Mouse (Mus musculus): ENCODE results near the gene Arhgdib. TPM values are rescaled to one million over a fixed set of nuclear protein-coding genes. Genes with fewer than 3 reads are reported as not detected.

The Arhgdib gene
- polyA plus RNA-seq, 1 experiment from 2014 or later, result 1,090 TPM

DNA sequence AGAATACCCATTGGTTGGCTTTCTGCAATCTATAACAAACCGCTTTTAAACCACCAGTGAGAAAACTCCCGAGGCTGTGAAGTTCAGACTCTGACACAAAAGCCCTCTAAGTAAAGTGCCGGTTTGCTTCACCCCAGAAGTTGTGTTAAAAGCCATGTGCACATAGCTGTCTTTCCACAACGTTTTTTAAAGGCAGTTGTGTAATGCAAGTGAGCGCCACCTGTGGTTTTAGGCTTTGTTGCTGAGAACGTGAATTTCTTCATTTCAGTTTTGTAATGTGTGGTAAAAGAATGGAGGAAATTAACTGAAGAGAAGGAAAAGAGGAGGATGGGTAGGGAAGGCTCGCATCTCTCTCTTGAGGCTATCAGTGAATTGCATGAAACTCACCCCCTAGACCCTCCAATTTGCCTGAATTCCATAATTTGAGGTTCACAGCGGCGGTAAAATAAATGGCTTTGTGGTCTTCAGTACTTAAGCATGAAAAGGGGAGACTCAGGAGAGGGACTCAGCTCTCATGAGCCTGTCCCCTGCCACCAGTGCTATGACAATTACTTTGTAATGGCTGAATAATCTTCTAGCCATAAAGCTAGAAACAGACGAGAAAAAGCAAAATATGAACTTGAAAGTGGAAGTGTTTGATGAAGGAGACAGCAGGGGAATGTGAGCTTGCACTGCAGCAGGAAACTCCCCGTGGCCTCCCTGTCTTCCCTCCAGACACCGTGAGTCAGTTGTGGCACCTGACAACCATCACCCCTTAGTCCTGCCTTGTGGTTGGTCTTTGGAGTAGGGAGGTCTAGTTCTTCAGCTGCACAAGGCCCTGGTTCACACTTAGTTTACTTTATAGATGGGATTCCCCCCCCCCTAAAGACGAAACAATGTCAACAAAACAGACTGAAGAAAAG lies 23.2 kb upstream of the Arhgdib start:
- Histone ChIP-seq H3K27ac (peak overlapping the region; percentile 58), H3K4me3 (ENCODE audit: inconsistent target) (no peak overlapping the region), H3K79me2 (ENCODE audit: inconsistent target) (no peaks in the 10 kb centered on the region), H3K36me3 (ENCODE audit: inconsistent target) (no peaks in the 10 kb centered on the region)
- WGBS (ENCODE audit: missing documents), result 6% methylated on average over 13 of the region's 13 CpGs

GRCm38 (mm10) chr6:136962957-136963356 lies 21.3 kb upstream of the Arhgdib start:
- WGBS (ENCODE audit: missing documents), result 97% methylated on average over 11 of the region's 11 CpGs
- H3K4me3 ChIP-seq (ENCODE audit: inconsistent target), result no peak overlapping the region
- no peaks in the 10 kb centered on the region for H3K36me3 ChIP-seq (ENCODE audit: inconsistent target)
- H3K27ac ChIP-seq, result no peak overlapping the region
- no peaks in the 10 kb centered on the region for H3K79me2 ChIP-seq (ENCODE audit: inconsistent target)

- Histone ChIP-seq H3K79me2 (ENCODE audit: inconsistent target) (no peaks in the 10 kb centered on the region), H3K36me3 (ENCODE audit: inconsistent target) (no peaks in the 10 kb centered on the region), H3K4me3 (ENCODE audit: inconsistent target) (no peak overlapping the region), H3K27ac (no peak overlapping the region)
- WGBS (ENCODE audit: missing documents), result 64% methylated on average over 11 of the region's 11 CpGs
These were observed 17.4 kb upstream of the Arhgdib start for GRCm38 (mm10) chr6:136959131-136959530.

DNA sequence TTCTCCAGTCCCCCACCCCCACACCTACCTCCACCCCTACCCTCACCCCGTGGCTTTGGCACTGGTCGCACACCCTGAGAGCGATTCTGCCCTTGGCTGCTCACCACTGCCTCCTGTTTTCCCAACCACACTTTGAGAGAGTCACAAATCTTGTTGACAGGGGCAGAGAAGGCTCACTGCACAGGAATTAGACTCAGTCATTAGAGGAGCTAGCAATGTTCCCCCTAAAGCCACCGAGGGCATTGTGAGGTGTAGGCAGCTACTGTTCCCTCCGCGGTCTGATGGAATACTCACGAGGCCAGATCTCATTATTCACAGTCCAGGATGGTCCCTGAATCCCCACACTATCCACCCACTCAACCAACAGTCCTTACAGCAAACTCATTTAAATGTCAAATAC lies 15.4 kb upstream of the Arhgdib start:
- WGBS (ENCODE audit: missing documents), result 34% methylated on average over 5 of the region's 7 CpGs
- no peak overlapping the region for H3K4me3 ChIP-seq (ENCODE audit: inconsistent target)
- H3K27ac ChIP-seq, result no peak overlapping the region
- no peaks in the 10 kb centered on the region for H3K79me2 ChIP-seq (ENCODE audit: inconsistent target)
- no peaks in the 10 kb centered on the region for H3K36me3 ChIP-seq (ENCODE audit: inconsistent target)

DNA sequence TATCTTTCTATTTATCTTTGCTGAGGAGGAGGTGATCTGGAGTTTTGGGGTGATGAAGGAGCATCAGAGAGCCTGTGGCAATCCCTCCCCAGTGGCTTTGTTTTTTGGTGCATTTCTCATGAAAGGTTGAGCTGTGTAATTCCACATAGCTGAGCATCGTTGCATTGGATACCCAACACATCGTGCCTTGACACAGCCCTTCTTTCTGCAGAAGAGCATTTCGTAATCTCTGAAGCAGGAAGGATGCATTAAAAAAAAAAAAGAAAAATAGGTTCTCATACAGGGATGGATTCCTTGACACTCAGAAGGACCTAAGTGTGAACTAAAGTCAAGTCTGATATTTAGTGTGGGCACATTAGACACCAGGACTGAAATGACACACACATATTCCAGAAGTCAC lies 13.5 kb upstream of the Arhgdib start:
- no peak overlapping the region for H3K4me3 ChIP-seq (ENCODE audit: inconsistent target)
- H3K36me3 ChIP-seq (ENCODE audit: inconsistent target), result no peaks in the 10 kb centered on the region
- 34% methylated on average over 3 of the region's 3 CpGs for WGBS (ENCODE audit: missing documents)
- no peaks in the 10 kb centered on the region for H3K79me2 ChIP-seq (ENCODE audit: inconsistent target)
- H3K27ac ChIP-seq, result no peak overlapping the region

DNA sequence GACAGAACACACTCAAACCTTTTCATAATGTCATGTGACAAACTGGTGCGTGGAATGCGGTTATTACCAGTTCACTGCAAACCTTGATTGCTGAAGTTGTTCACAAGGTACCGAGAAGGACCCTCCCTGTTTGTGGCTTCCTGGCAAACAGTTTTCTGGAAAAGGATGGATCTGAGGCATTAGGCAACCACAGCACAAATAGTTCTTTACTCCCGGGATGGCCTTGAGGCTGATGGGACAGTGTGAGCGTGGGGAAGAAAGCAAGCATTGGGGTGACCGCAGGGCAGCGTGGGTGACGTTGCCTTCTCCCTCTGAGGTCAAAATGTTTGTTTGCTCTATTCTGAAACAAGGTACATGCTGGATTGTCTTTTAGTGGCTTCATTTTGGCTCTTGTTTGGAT lies 13.0 kb upstream of the Arhgdib start:
- 89% methylated on average over 8 of the region's 8 CpGs for WGBS (ENCODE audit: missing documents)
- Histone ChIP-seq H3K4me3 (ENCODE audit: inconsistent target) (no peak overlapping the region), H3K79me2 (ENCODE audit: inconsistent target) (no peaks in the 10 kb centered on the region), H3K27ac (no peak overlapping the region), H3K36me3 (ENCODE audit: inconsistent target) (no peaks in the 10 kb centered on the region)

- Histone ChIP-seq H3K79me2 (ENCODE audit: inconsistent target) (no peaks in the 10 kb centered on the region), H3K27ac (no peak overlapping the region), H3K4me3 (ENCODE audit: inconsistent target) (no peak overlapping the region), H3K36me3 (ENCODE audit: inconsistent target) (no peaks in the 10 kb centered on the region)
- WGBS (ENCODE audit: missing documents), result 95% methylated on average over 6 of the region's 6 CpGs
These were observed 12.5 kb upstream of the Arhgdib start for GRCm38 (mm10) chr6:136954192-136954591.

GRCm38 (mm10) chr6:136952930-136953329 lies 11.2 kb upstream of the Arhgdib start:
- 88% methylated on average over 9 of the region's 9 CpGs for WGBS (ENCODE audit: missing documents)
- Histone ChIP-seq H3K4me3 (ENCODE audit: inconsistent target) (no peak overlapping the region), H3K36me3 (ENCODE audit: inconsistent target) (no peaks in the 10 kb centered on the region), H3K79me2 (ENCODE audit: inconsistent target) (no peaks in the 10 kb centered on the region), H3K27ac (no peak overlapping the region)

GRCm38 (mm10) chr6:136950171-136950570 lies 8.5 kb upstream of the Arhgdib start:
- no peaks in the 10 kb centered on the region for H3K36me3 ChIP-seq (ENCODE audit: inconsistent target)
- WGBS (ENCODE audit: missing documents), result 94% methylated on average over 2 of the region's 2 CpGs

GRCm38 (mm10) chr6:136947716-136948115 lies 6.0 kb upstream of the Arhgdib start:
- Histone ChIP-seq H3K79me2 (ENCODE audit: inconsistent target) (no peaks in the 10 kb centered on the region), H3K36me3 (ENCODE audit: inconsistent target) (no peaks in the 10 kb centered on the region), H3K4me3 (ENCODE audit: inconsistent target) (no peak overlapping the region), H3K27ac (no peak overlapping the region)
- WGBS (ENCODE audit: missing documents), result 90% methylated on average over 4 of the region's 4 CpGs

More at GRCm38 (mm10) chr6:136950171-136950570, 8.5 kb upstream of the Arhgdib start:
- Histone ChIP-seq H3K27ac (no peak overlapping the region), H3K79me2 (ENCODE audit: inconsistent target) (no peaks in the 10 kb centered on the region), H3K4me3 (ENCODE audit: inconsistent target) (no peak overlapping the region)

- Histone ChIP-seq H3K27ac (no peak overlapping the region), H3K79me2 (ENCODE audit: inconsistent target) (peaks cover under 1% of the 10 kb centered on the region; the same call in 1 of the 2 replicates), H3K4me3 (ENCODE audit: inconsistent target) (no peak overlapping the region), H3K36me3 (ENCODE audit: inconsistent target) (no peaks in the 10 kb centered on the region)
- WGBS (ENCODE audit: missing documents), result 91% methylated on average over 8 of the region's 9 CpGs
These were observed 5.2 kb upstream of the Arhgdib start for GRCm38 (mm10) chr6:136946943-136947342.

DNA sequence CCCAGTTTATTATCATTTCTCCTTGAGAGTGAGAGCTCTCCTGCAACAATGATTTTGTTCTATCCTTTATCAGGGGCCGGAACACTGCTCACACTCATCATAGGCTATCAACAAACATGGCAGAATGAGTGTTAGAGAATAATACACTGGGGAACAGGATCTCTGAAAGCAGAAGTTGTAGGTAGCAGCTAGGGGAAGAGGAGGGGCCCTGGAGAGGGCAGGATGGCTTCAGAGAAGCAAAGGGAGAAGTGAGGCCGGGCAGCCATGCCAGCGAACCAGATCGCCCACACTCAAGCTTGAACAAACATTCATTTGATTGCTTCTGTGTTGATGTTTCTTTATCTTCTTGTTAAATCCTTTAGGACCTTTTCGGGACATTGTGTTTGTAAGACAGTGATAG lies 4.5 kb upstream of the Arhgdib start:
- WGBS (ENCODE audit: missing documents), result 33% methylated on average over 4 of the region's 5 CpGs
- Histone ChIP-seq H3K4me3 (ENCODE audit: inconsistent target) (no peak overlapping the region), H3K36me3 (ENCODE audit: inconsistent target) (no peaks in the 10 kb centered on the region), H3K79me2 (ENCODE audit: inconsistent target) (peaks cover 7% of the 10 kb centered on the region), H3K27ac (no peak overlapping the region)

GRCm38 (mm10) chr6:136944511-136944910 lies 2.8 kb upstream of the Arhgdib start:
- peaks cover 19% of the 10 kb centered on the region for H3K79me2 ChIP-seq (ENCODE audit: inconsistent target)
- no peaks in the 10 kb centered on the region for H3K36me3 ChIP-seq (ENCODE audit: inconsistent target)
- no peak overlapping the region for H3K27ac ChIP-seq
- no peak overlapping the region for H3K4me3 ChIP-seq (ENCODE audit: inconsistent target)
- WGBS (ENCODE audit: missing documents), result 67% methylated on average over 8 of the region's 8 CpGs

- H3K79me2 ChIP-seq (ENCODE audit: inconsistent target), result peaks cover 30% of the 10 kb centered on the region
- H3K27ac ChIP-seq, result no peak overlapping the region
- no peak overlapping the region for H3K4me3 ChIP-seq (ENCODE audit: inconsistent target)
These were observed 1.7 kb upstream of the Arhgdib start for GRCm38 (mm10) chr6:136943392-136943791.

GRCm38 (mm10) chr6:136942280-136942679 lies 581 bp upstream of the Arhgdib start:
- no peak overlapping the region for H3K4me3 ChIP-seq (ENCODE audit: inconsistent target)
- peak overlapping the region; percentile 95 for H3K27ac ChIP-seq
- peaks cover 41% of the 10 kb centered on the region for H3K79me2 ChIP-seq (ENCODE audit: inconsistent target)
- 50% methylated on average over 9 of the region's 9 CpGs for WGBS (ENCODE audit: missing documents)
- H3K36me3 ChIP-seq (ENCODE audit: inconsistent target), result no peaks in the 10 kb centered on the region

More at GRCm38 (mm10) chr6:136943392-136943791, 1.7 kb upstream of the Arhgdib start:
- no peaks in the 10 kb centered on the region for H3K36me3 ChIP-seq (ENCODE audit: inconsistent target)
